Mouse (Mus musculus) bone marrow, adult 2 months (tissue): ENCODE data around the gene Pkmyt1.

Experiments
- CTCF ChIP-seq: fragments of 200-500 bp; IDR thresholded peaks from 2 replicates; pipeline ENCODE4 v1.5.1; 2011; ENCODE audit warnings: low read length, control low read depth; ENCODE audit not compliant: control insufficient read depth, insufficient read depth
- POLR2A ChIP-seq: fragments of 200-500 bp; IDR thresholded peaks from 2 replicates; pipeline ENCODE4 v1.6.1; 2011; ENCODE audit warnings: low read depth, mild to moderate bottlenecking, control low read depth, low read length, borderline replicate concordance; ENCODE audit not compliant: control insufficient read depth

- TF ChIP-seq POLR2A (no peak), CTCF (peak; percentile 94)
These were observed 48.0 kb downstream of the Pkmyt1 start for GRCm38 (mm10) chr17:23774090-23774489.
